Mouse (Mus musculus): ENCODE results near the gene Prx. TPM values are rescaled to one million over a fixed set of nuclear protein-coding genes. Genes with fewer than 3 reads are reported as not detected.

Prx gene
- total RNA-seq (2021) (under 1 TPM; 0.59 to 0.81 TPM), polyA plus RNA-seq (2012; rRNA removed) (0.59 and 0.61 TPM in 2 replicates)
- long read RNA-seq, partial matches to known transcripts: 0 of 1 reads
- long read RNA-seq, other reads (novel, unspliced or antisense): 1 of 1 reads

GRCm38 (mm10) chr7:27499036-27499435, at the start of gene Prx:
Gene Prx (plus strand): TSS chr7:27499324.
- H3K27ac ChIP-seq: no peak within 1 kb of the TSS
- no peaks in the 10 kb centered on the region for H3K79me2 ChIP-seq (replicated peaks; ENCODE audit: control insufficient read depth, insufficient read depth, low read length)
- intact Hi-C loops (cut with DNase I): no loop called here
- no peak within 1 kb of the TSS for H3K9ac ChIP-seq (ENCODE audit: low read depth, low read length)
- TF ChIP-seq CTCF (IDR thresholded peaks at IDR 0.05) (no peak), POLR2A (IDR thresholded peaks at IDR 0.05; ENCODE audit: insufficient read depth, low read depth, low read length) (no peak), EP300 (IDR thresholded peaks at IDR 0.05; ENCODE audit: insufficient read depth, low read depth, low read length) (no peak)
- no peak within 1 kb of the TSS for H3K4me3 ChIP-seq
- no peaks in the 10 kb centered on the region for H3K36me3 ChIP-seq (ENCODE audit: control insufficient read depth, insufficient read depth, low read length)
- H3K4me1 ChIP-seq (ENCODE audit: control insufficient read depth, insufficient read depth, low read length): peaks cover 4% of the 10 kb centered on the region
- no peaks in the 10 kb centered on the region for H3K27me3 ChIP-seq (ENCODE audit: control insufficient read depth, insufficient read depth, low read length)
- WGBS: 62% methylated on average over 3 of the region's 3 CpGs
- no peak for DNase-seq

- WGBS: 92% methylated on average over 2 of the region's 2 CpGs
Measured at GRCm38 (mm10) chr7:27451359-27451758, 47.8 kb upstream of the Prx start.

GRCm38 (mm10) chr7:27452206-27452770, 46.8 kb upstream of the Prx start:
- intact Hi-C loops (cut with DNase I): no loop called here
- H3K9ac ChIP-seq (ENCODE audit: low read depth, low read length): no peak overlapping the region
- TF ChIP-seq CTCF (IDR thresholded peaks at IDR 0.05): no peak
- no peak for TF ChIP-seq POLR2A (IDR thresholded peaks at IDR 0.05; ENCODE audit: insufficient read depth, low read depth, low read length)
- no peak for TF ChIP-seq EP300 (IDR thresholded peaks at IDR 0.05; ENCODE audit: insufficient read depth, low read depth, low read length)
- no peak overlapping the region for H3K4me3 ChIP-seq
- H3K79me2 ChIP-seq (replicated peaks; ENCODE audit: control insufficient read depth, insufficient read depth, low read length): no peaks in the 10 kb centered on the region
- H3K4me1 ChIP-seq (ENCODE audit: control insufficient read depth, insufficient read depth, low read length): peaks cover 3% of the 10 kb centered on the region
- WGBS: 69% methylated on average over 13 of the region's 13 CpGs
- DNase-seq: no peak
- no peaks in the 10 kb centered on the region for H3K36me3 ChIP-seq (ENCODE audit: control insufficient read depth, insufficient read depth, low read length)
- H3K27me3 ChIP-seq (ENCODE audit: control insufficient read depth, insufficient read depth, low read length): no peaks in the 10 kb centered on the region
- no peak overlapping the region for H3K27ac ChIP-seq

More at GRCm38 (mm10) chr7:27451359-27451758, 47.8 kb upstream of the Prx start:
- DNase-seq: no peak
- H3K36me3 ChIP-seq (ENCODE audit: control insufficient read depth, insufficient read depth, low read length): no peaks in the 10 kb centered on the region
- H3K4me1 ChIP-seq (ENCODE audit: control insufficient read depth, insufficient read depth, low read length): peaks cover 9% of the 10 kb centered on the region
- TF ChIP-seq CTCF (IDR thresholded peaks at IDR 0.05) (no peak), POLR2A (IDR thresholded peaks at IDR 0.05; ENCODE audit: insufficient read depth, low read depth, low read length) (no peak), EP300 (IDR thresholded peaks at IDR 0.05; ENCODE audit: insufficient read depth, low read depth, low read length) (no peak)
- no peak overlapping the region for H3K9ac ChIP-seq (ENCODE audit: low read depth, low read length)
- intact Hi-C loops (cut with DNase I): no loop called here
- H3K27me3 ChIP-seq (ENCODE audit: control insufficient read depth, insufficient read depth, low read length): no peaks in the 10 kb centered on the region
- H3K79me2 ChIP-seq (replicated peaks; ENCODE audit: control insufficient read depth, insufficient read depth, low read length): no peaks in the 10 kb centered on the region
- no peak overlapping the region for H3K4me3 ChIP-seq
- no peak overlapping the region for H3K27ac ChIP-seq

GRCm38 (mm10) chr7:27454461-27455121, 44.5 kb upstream of the Prx start:
- DNase-seq: no peak
- WGBS: 50% methylated on average over 10 of the region's 10 CpGs
- Histone ChIP-seq H3K27ac (no peak overlapping the region), H3K4me3 (no peak overlapping the region), H3K9ac (ENCODE audit: low read depth, low read length) (no peak overlapping the region), H3K36me3 (ENCODE audit: control insufficient read depth, insufficient read depth, low read length) (no peaks in the 10 kb centered on the region), H3K27me3 (ENCODE audit: control insufficient read depth, insufficient read depth, low read length) (no peaks in the 10 kb centered on the region), H3K4me1 (ENCODE audit: control insufficient read depth, insufficient read depth, low read length) (no peaks in the 10 kb centered on the region), H3K79me2 (replicated peaks; ENCODE audit: control insufficient read depth, insufficient read depth, low read length) (no peaks in the 10 kb centered on the region)
- intact Hi-C loops (cut with DNase I): no loop called here
- TF ChIP-seq EP300 (IDR thresholded peaks at IDR 0.05; ENCODE audit: insufficient read depth, low read depth, low read length) (no peak), CTCF (IDR thresholded peaks at IDR 0.05) (no peak), POLR2A (IDR thresholded peaks at IDR 0.05; ENCODE audit: insufficient read depth, low read depth, low read length) (no peak)

GRCm38 (mm10) chr7:27455273-27455672, 43.9 kb upstream of the Prx start:
- H3K36me3 ChIP-seq (ENCODE audit: control insufficient read depth, insufficient read depth, low read length): no peaks in the 10 kb centered on the region
- no peak for DNase-seq
- H3K27ac ChIP-seq: no peak overlapping the region
- H3K27me3 ChIP-seq (ENCODE audit: control insufficient read depth, insufficient read depth, low read length): no peaks in the 10 kb centered on the region
- no peak overlapping the region for H3K4me3 ChIP-seq
- no peak overlapping the region for H3K9ac ChIP-seq (ENCODE audit: low read depth, low read length)
- intact Hi-C loops (cut with DNase I): no loop called here
- no peaks in the 10 kb centered on the region for H3K4me1 ChIP-seq (ENCODE audit: control insufficient read depth, insufficient read depth, low read length)
- WGBS: 92% methylated on average over 3 of the region's 3 CpGs
- TF ChIP-seq EP300 (IDR thresholded peaks at IDR 0.05; ENCODE audit: insufficient read depth, low read depth, low read length) (no peak), CTCF (IDR thresholded peaks at IDR 0.05) (no peak), POLR2A (IDR thresholded peaks at IDR 0.05; ENCODE audit: insufficient read depth, low read depth, low read length) (no peak)
- no peaks in the 10 kb centered on the region for H3K79me2 ChIP-seq (replicated peaks; ENCODE audit: control insufficient read depth, insufficient read depth, low read length)

- 83% methylated on average over 4 of the region's 4 CpGs for WGBS
- Histone ChIP-seq H3K27me3 (ENCODE audit: control insufficient read depth, insufficient read depth, low read length) (no peaks in the 10 kb centered on the region), H3K36me3 (ENCODE audit: control insufficient read depth, insufficient read depth, low read length) (no peaks in the 10 kb centered on the region), H3K4me1 (ENCODE audit: control insufficient read depth, insufficient read depth, low read length) (no peaks in the 10 kb centered on the region), H3K27ac (no peak overlapping the region), H3K4me3 (no peak overlapping the region), H3K79me2 (replicated peaks; ENCODE audit: control insufficient read depth, insufficient read depth, low read length) (no peaks in the 10 kb centered on the region), H3K9ac (ENCODE audit: low read depth, low read length) (no peak overlapping the region)
- no peak for TF ChIP-seq POLR2A (IDR thresholded peaks at IDR 0.05; ENCODE audit: insufficient read depth, low read depth, low read length)
- TF ChIP-seq CTCF (IDR thresholded peaks at IDR 0.05): no peak
- intact Hi-C loops (cut with DNase I): no loop called here
- no peak for DNase-seq
Measured at GRCm38 (mm10) chr7:27458614-27459013, 40.5 kb upstream of the Prx start.
